Mouse (Mus musculus) megakaryocyte-erythroid progenitor cell, adult 5-6 weeks (primary cell): Measurements from ENCODE around the gene Gm21725. TPM values are rescaled to one million over a fixed set of nuclear protein-coding genes. Genes with fewer than 3 reads are reported as not detected.
"Not testable (repeated sequence)": the region's sequence is repeated elsewhere in the genome, so short reads cannot be mapped to it uniquely, and the experiment has no call there.

Experiments used
- ATAC-seq: replicated peaks from 2 replicates; pipeline ENCODE4 v1.8.0; 2016; ENCODE audit warnings: mild to moderate bottlenecking, inconsistent platforms; ENCODE audit not compliant: severe bottlenecking, poor library complexity, low FRiP score, low TSS enrichment
- total RNA-seq, 2 experiments: library from RNA; stranded (forward) in 1 of 2; stranded (reverse) in 1 of 2; fragments of 200-1000, 215-1000 nt in 1 of 2; fragments of >200 nt in 1 of 2; fragmentation: Nextera tagmentation in 1 of 2; gene quantifications; 2 replicates each; pipeline ENCODE4 v1.2.3; 2014 to 2017

The Gm21725 gene
- not detected in 2 replicates for total RNA-seq (2014; fragmentation: Nextera tagmentation)
- not detected in 2 replicates for total RNA-seq (2017)

- not testable (repeated sequence) for ATAC-seq
Measured at GRCm38 (mm10) chrY:13348963-13349362, at the start of gene Gm21725. Gene Gm21725, minus strand, starts transcription at chrY:13349063.

Other genes with a start within 250 kb of the Gm21725 start
- not detected in 2 replicates for gene Gm21891, start 215.6 kb downstream of the Gm21725 start, total RNA-seq (2014; fragmentation: Nextera tagmentation)
- gene Gm21891, start 215.6 kb downstream of the Gm21725 start, total RNA-seq (2017): not detected in 2 replicates
- gene Gm21425, start 187.1 kb downstream of the Gm21725 start, total RNA-seq (2014; fragmentation: Nextera tagmentation): not detected in 2 replicates
- not detected in 2 replicates for gene Gm21425, start 187.1 kb downstream of the Gm21725 start, total RNA-seq (2017)
- not detected in 2 replicates for gene Gm21828, start 125.1 kb downstream of the Gm21725 start, total RNA-seq (2014; fragmentation: Nextera tagmentation)
- gene Gm21828, start 125.1 kb downstream of the Gm21725 start, total RNA-seq (2017): not detected in 2 replicates
- not detected in 2 replicates for gene Gm21440, start 96.7 kb downstream of the Gm21725 start, total RNA-seq (2014; fragmentation: Nextera tagmentation)
- not detected in 2 replicates for gene Gm21440, start 96.7 kb downstream of the Gm21725 start, total RNA-seq (2017)
- not detected in 2 replicates for gene Gm21454, start 96.6 kb downstream of the Gm21725 start, total RNA-seq (2014; fragmentation: Nextera tagmentation)
- gene Gm21454, start 96.6 kb downstream of the Gm21725 start, total RNA-seq (2017): not detected in 2 replicates
- gene Gm21866, start 116.5 kb upstream of the Gm21725 start, total RNA-seq (2014; fragmentation: Nextera tagmentation): not detected in 2 replicates
- not detected in 2 replicates for gene Gm21866, start 116.5 kb upstream of the Gm21725 start, total RNA-seq (2017)
- not detected in 2 replicates for gene Gm20773, start 145.0 kb upstream of the Gm21725 start, total RNA-seq (2014; fragmentation: Nextera tagmentation)
- gene Gm20773, start 145.0 kb upstream of the Gm21725 start, total RNA-seq (2017): not detected in 2 replicates